Mouse (Mus musculus) heart, postnatal 10 days (tissue): Measurements from ENCODE around the gene Serinc2. TPM values are rescaled to one million over a fixed set of nuclear protein-coding genes. Genes with fewer than 3 reads are reported as not detected.

Experiments used
- DNase-seq, 2 experiments: peaks; one replicate each; pipeline ENCODE4 v3.0.0; 2021
- intact Hi-C: fragments of 180-260 bp; cut with DNase I; formaldehyde crosslinking; loops from one replicate; pipeline ENCODE4 v1.15.1; 2025
- total RNA-seq, 2 experiments: library from RNA; stranded (reverse); gene quantifications; 2 replicates each; pipeline ENCODE4 v1.2.3; 2021

The Serinc2 gene
- 1 to 10 TPM; 3.0 to 3.1 TPM for total RNA-seq

DNA sequence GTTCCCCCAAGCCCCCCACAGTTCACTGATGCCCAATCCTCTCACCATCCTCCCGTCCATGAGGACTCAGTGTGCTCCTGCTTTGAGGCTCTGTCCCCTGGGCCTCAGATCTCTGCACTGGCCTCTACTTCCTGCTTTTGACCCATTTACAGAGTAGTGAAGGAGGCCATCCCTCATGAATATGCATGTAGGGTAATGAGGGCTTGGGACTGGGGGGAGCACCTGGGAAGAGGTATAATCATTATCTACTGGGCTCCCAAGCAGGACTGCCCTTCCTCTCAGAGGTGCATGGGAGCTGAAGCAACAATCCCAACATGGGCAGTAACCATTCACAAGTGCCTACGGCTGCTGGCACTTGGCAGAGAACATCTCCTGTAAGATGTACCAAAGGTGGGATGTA is at the start of gene Serinc2:
Gene Serinc2, minus strand, starts transcription at position 101 of the 400 bp plus-strand sequence.
- intact Hi-C loops: no loop called here
- no peak for DNase-seq

- intact Hi-C loops: no loop called here
- DNase-seq: no peak
Observed at GRCm38 (mm10) chr4:130327366-130327765, 48.4 kb upstream of the Serinc2 start.

DNA sequence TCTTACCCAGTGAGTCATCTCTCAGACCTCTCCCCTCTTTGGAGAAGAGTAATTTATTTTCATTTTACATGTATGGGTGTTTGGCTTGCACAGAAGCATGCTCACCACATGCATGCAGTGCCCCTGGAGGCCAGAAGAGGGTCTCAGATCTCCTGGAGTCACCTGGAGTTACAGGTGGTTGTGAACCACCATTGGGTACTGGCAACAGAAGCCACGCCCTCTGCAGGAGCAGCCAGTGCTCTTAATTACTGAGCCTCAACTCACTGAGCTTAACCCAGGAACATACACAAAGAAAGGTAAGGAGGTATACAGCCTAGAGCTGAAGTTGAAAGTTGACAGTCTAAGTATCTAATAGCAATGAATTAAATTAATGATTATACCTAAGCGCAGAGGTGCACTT is 46.4 kb upstream of the Serinc2 start:
- intact Hi-C loops: no loop called here
- DNase-seq: no peak

- intact Hi-C loops: no loop called here
- DNase-seq: peak; percentile 82 to 87
Observed at GRCm38 (mm10) chr4:130323607-130324006, 44.6 kb upstream of the Serinc2 start.

GRCm38 (mm10) chr4:130323165-130323564 is 44.2 kb upstream of the Serinc2 start:
- DNase-seq: no peak
- intact Hi-C loops: no loop called here

GRCm38 (mm10) chr4:130322567-130322966 is 43.6 kb upstream of the Serinc2 start:
- intact Hi-C loops: no loop called here
- no peak for DNase-seq

- no peak for DNase-seq
- intact Hi-C loops: no loop called here
Observed at GRCm38 (mm10) chr4:130321640-130322039, 42.6 kb upstream of the Serinc2 start.

GRCm38 (mm10) chr4:130319564-130319963 is 40.6 kb upstream of the Serinc2 start:
- intact Hi-C loops: no loop called here
- no peak for DNase-seq

GRCm38 (mm10) chr4:130318122-130318521 is 39.1 kb upstream of the Serinc2 start:
- DNase-seq: no peak
- intact Hi-C loops: no loop called here

DNA sequence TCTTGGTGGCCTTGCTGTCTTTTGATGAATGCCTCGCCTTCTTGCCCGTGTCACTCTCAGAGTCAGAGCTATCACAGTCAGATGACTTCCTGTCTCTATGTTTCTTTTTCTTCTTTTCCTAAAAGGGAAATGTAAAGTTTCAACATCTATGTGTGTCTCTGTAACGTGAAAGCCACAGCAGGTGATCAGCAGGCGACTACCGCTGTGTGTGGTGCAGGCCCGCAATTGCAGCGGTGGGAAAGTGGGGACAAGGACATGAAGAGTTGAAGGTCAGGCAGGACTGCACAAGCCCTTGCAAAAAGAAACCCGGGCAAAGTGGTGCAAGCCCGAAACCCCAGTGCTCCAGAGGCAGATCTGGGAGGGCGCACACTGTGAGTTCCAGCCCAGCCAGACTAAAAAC is 37.7 kb upstream of the Serinc2 start:
- DNase-seq: peak in 1 of 2 experiments; percentile 51
- intact Hi-C loops: no loop called here

- DNase-seq: peak in 1 of 2 experiments; percentile 77
- intact Hi-C loops: no loop called here
Observed at GRCm38 (mm10) chr4:130315771-130316527, 36.9 kb upstream of the Serinc2 start.

GRCm38 (mm10) chr4:130313552-130313951 is 34.5 kb upstream of the Serinc2 start:
- no peak for DNase-seq
- intact Hi-C loops: no loop called here

DNA sequence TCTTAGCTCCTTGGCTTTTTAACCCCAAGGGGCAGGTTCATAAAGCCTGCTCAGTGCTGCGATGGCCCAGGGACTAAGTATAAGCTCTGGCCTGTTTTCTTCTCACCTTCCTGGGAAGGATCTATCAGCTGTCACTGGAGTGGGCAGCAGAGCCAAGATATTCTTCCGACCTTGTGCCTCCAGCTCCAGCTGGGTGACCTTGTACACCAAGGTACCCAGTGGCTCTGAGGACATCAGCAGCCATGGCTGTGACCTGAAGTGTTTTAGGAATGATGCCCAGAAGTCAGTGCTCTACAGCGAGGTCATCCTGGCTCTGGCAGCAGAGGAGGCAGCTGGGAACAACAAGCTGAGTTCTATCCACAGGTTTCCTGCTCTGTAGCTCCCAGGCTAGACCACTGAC is 33.5 kb upstream of the Serinc2 start:
- intact Hi-C loops: no loop called here
- DNase-seq: peak; percentile 81 to 85

GRCm38 (mm10) chr4:130309254-130309653 is 30.2 kb upstream of the Serinc2 start:
- intact Hi-C loops: no loop called here

DNA sequence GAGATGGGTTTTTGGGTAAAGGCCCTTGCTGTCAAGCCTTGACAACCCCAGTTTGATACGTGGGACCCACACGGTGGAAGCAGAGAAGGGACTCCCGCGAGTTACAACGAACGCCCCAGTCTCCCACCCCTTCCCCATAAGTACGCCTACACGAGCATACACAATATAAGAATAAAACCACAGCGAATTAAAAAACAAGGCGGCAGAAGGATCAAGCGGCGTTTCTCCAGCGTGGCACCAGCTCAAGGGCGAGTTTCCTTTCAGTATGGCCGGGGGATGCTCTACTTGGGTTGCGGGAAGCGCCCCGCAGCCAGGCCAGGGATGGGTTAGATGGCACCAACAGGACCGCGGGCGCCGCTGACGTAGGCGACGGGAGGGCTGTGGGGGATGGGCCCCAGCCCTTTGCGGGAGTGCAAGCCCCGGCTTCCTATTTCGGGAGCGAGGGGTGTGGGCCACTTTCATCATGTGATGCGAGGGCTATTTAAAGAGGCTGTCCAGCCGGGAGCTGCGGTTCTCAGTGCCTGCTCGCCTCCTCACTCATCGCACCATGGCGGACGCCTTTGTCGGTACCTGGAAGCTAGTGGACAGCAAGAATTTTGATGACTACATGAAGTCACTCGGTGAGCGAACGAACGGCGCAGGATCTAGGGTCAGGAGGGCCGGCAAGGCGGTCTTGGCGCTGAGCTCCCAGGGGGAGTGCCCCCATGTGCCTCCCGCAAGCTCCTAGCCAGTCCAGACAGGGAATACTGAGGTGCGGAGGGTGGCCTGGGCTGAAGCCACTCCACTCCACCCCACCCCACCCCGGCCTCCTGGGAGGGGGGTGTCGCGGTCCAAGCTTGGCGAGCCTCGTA is 29.5 kb upstream of the Serinc2 start, which contains the start of the genes Fabp3 and Gm10570:
Gene Fabp3, plus strand, starts transcription at position 365 of the 851 bp plus-strand sequence.
Gene Gm10570, minus strand, starts transcription at position 444 of the 851 bp plus-strand sequence.
- intact Hi-C loops: no loop called here
- DNase-seq: peak; percentile 84 to 90

More at GRCm38 (mm10) chr4:130309254-130309653, 30.2 kb upstream of the Serinc2 start:
- peak in 1 of 2 experiments; percentile 21 for DNase-seq

DNA sequence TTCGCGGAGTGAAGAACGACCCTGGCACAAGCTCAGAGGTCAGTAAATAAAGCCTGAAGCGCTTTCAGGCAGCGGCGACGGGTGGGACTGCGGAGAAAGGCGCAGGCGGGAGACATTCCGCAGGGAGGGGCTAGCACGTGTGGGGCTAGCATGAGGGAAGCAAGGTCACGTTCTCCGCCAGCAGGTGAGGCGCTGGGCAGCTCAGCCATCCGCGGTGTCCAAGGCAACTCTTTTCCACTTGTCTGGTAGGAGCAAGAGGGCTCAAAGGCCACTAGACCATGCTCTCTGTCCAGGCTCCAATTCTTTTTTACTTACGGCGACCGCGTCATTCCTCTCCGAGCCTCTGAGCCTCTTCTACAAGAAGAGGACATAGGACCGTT is 28.8 kb upstream of the Serinc2 start:
- intact Hi-C loops: no loop called here
- peak; percentile 83 to 86 for DNase-seq

- DNase-seq: peak; percentile 88 to 90
- intact Hi-C loops: no loop called here
Observed at GRCm38 (mm10) chr4:130306796-130307630, 28.0 kb upstream of the Serinc2 start.

GRCm38 (mm10) chr4:130304746-130305145 is 25.7 kb upstream of the Serinc2 start:
- intact Hi-C loops: no loop called here

DNA sequence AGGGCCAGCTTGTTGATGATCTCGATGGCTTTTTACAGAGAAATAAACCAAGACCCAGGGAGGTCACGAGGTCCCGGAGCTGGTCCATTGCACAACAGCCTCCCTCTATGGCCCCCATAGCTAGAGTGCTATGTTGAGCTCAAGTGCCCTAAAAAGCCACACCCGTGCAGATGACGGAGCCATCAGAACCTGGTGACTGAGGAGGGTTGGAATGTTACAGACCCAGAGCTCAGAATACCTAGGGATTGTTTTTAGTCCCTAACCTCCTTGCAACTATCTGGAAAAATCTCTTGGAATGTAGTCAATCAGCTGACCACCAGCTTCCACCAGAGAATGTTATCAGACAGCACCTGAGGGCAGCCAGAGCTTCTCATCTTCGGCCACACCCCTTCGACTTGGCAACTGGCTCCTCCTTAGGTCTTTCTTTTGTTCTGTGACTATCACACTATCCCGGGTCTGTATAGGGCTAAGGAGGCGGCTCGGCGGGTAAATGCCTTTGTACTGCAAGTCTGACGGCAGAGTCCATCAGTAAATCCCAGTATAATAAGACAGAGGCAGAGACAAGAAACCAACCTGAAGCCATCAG is 23.4 kb upstream of the Serinc2 start:
- DNase-seq: no peak
- intact Hi-C loops: no loop called here

More at GRCm38 (mm10) chr4:130304746-130305145, 25.7 kb upstream of the Serinc2 start:
- no peak for DNase-seq

- no peak for DNase-seq
- intact Hi-C loops: no loop called here
Observed at GRCm38 (mm10) chr4:130299629-130300018, 20.6 kb upstream of the Serinc2 start.
